Mouse (Mus musculus) thymus, postnatal 4 days (tissue): ENCODE data around the gene Ino80d.

Source experiments
- DNase-seq: peaks from one replicate; pipeline ENCODE4 v3.0.0; 2021

Gene Ino80d

DNA sequence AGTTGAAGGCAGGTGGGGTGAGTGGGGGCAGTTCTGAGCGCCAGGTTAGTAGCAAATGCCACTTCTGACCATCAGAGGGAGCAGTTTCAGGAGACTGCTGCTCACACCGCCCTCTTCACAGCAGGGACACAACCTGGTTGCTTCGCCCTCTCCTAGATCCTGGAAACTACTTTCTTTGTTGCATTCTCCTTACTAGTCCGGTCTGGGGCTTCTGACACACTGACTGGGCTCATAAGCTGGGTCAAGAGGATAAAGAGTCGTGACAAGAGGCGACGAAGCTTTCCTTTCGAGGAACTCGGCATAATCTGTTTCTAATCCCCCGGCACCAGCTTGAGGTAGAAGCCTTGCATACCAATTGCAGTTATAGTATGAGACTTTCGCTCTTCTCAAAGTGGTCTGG lies 129.9 kb downstream of the Ino80d start:
- DNase-seq: peak; percentile 68

DNA sequence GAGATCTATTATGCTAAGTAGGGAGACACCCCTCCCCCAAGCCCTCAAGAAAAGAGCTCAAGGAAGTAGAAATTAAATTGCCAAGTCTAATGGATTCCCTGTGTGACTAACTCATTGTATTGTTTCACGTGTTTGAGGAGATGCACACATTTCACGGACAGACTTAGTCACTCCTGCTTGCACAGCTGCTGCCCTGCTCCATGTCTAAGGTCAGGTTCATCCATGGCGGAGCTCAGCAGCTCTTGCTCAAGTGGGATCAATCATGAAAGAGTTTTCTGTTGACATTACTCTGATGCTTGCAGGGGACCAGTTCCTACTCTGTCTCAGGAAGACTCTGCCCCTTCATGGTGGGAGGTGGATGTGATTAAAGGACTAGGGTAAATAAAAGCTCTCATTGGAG lies 137.7 kb downstream of the Ino80d start:
- no peak for DNase-seq

DNA sequence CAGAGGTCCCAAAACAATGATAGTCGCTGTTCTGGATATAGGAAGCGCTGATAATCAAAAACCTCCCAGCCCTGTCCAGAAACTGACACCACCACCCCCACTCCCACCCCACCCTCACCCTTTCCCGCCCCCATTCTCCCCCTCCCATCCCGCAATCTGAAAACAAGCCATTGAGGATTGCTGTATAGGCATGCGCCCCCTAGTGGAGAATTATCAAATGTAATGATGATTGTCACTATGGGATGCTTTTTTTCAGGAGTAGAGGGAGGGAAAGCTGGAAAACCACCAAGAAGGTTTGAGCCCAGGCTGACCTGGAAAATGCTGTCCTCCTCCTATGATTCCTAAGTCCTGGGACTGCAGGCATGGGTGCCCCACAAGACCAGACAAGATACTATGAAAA lies 147.6 kb downstream of the Ino80d start:
- DNase-seq: no peak

DNA sequence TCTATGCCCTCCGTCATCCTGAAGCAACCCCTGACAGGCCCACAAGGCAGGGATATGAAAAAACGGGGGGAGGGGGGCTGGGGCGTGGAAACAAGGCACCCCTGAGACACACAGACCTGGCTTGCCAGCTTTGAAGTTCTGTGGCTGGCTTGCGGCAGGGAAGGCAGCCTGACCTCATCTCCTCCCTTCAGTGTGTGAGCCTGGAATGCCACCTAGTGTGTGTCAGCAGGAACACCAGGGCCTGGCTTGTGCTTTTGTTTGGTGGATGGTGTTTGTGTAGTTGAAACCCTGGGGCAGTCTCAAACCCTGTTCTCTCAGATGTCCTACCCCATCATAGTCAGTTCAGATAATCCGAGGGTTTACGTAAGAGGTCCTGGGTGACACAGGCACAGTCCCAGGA lies 150.2 kb downstream of the Ino80d start:
- peak; percentile 47 for DNase-seq

DNA sequence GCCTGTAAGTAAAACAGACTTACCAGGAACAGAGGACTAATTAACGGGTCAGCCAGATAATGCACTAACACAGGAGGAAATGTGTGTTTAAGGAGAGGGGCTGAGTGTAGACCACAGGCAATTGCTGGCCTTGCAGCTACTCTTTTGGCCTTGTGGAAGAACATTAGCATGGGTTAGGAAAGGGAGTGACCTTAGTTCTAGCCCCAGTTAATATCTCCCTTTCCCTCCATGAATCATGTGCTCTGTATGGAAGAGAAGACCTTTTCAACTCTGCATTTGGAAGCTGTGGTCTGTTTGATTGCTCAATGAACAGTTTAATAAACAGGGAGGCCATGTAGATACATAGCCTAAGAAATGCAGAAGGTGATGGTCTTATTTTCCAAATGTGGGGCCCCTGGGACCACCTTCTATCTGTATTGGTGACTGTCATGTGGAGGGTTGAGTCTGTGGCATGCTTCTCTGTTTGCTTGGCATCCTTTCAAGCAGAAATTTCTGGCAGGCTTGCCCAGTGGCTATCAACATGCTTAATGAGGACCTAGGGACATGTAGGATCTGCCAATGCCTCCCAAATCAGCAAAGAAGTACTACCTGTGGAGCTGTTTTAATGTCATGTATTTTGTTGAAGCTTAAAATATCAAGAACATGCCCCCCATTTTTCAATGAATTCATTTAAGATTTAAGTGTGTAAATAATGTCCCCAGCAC lies 157.4 kb downstream of the Ino80d start:
- DNase-seq: no peak

DNA sequence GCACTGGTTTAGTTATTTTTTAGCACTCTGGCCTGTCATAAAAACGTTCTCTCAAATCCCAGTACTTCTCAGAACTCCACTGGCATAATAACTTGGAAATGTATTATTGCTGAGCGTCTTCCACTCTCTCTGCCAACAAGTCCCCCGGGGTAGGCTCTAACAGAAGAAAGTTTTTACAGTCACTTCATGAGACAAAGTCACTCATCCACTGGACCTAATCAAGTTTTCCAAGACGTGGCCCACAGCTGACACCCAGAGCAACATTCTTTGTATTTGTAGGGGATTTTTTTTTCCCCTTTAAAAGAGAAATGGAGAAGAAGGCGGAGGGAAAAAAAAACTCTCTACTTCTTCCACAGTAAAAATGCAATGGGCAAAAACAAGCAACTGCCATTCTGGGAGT lies 157.9 kb downstream of the Ino80d start:
- no peak for DNase-seq

DNA sequence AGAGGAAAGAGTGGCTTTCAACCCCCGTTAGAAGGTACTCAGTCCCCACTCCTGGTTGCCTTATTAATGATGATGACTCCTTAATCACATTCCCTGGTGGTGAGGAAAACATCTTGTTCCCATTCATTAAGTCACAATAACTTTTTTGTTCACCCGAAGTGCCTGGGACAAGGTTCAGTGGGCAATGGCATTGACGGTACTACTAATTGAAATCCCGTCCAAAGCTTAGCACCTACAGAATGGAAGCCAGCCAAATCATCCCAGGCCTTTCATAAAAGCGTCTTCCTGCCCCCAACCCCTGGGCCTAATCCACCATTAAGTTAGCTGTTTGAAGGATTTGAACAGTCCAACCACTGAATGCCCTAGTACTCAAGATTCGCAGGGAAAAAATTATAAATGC lies 159.1 kb downstream of the Ino80d start:
- no peak for DNase-seq

DNA sequence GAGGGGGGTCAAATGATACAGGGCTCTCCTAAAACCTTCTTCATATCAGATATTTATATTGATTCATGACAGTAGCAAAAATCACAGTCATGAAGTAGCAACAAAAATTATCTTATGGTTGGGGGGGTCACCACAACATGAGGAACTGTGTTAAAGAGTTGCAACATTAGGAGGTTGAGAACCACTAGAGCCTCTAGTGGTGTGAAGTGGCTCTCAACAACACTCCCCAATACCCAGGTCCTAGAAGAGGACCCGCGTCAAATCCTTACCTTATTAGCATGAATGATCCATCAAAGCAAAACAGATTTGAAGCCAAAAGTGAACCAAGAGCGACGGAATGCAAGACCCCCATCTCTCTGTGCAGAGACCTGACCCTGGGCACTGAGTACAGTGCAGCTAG lies 161.4 kb downstream of the Ino80d start:
- no peak for DNase-seq

DNA sequence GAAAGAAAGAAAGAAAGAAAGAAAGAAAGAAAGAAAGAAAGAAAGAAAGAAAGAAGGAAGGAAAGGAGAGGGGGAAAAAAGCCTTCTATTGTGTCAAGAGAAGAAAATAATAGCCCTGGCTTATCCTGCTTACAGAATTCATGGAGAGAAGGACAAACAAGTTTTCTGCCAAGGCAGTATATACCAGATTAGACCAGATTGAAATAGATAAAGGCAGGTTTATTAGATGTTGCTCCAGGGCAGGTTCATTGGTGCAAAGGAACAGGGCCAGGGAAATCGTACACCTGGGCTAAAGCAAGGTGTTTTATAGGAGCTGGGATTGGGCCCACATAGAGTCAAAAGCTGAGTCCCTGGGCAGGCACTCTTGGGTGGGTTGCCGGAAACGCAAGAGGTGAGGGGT lies 162.1 kb downstream of the Ino80d start:
- no peak for DNase-seq

DNA sequence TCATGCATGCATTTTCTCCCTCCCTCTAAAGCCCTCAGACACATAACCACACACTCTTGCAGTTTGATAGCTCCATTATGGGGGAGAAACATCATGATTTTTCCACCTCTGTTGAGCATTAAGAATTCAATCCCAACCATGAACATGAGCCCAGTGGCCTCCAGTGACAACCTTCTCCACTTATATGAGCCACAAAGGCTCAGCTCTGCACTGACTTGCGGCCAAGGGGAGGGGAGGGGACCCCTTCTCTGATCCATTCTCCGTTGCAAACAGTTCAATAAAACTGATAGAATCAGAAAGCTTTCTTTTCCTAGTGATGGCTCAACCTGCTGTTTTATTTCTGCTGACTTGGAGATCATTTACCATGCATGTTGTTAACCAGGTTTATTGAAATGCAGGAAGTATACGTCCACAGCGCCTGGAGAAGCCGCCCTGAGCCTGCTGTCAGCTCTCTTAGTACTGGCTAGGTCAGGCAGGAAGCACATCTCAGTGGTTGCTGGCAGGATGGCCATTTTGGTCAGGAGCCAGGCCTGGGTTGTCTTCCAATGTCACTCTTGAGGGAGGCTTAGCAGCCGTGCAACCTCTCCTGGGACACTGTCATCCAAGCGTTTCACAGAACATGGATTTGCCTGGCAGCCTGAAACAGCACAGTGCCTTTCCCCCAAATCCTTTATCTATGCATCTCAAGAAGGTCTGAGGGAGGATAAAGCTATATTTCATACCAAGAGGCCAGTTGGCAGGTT lies 163.2 kb downstream of the Ino80d start:
- DNase-seq: no peak

DNA sequence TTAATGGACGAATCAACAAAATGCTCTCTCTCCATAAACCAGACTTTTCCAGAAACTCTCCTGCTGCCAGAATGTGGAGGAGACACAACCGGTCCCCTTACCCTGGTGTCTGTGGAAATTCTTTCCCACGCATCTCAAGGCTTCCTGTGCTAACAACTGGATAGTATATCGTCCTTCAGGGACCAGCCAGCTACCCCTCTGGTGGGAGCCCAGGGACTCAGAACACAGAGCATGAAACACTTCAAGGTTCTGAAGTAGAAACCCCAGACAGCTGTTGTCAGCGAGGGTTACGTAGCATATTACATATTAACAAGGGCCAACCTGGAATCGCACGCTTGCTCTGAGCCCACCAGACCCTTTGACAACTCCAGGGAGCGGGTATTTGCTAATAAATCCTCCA lies 163.9 kb downstream of the Ino80d start:
- no peak for DNase-seq

DNA sequence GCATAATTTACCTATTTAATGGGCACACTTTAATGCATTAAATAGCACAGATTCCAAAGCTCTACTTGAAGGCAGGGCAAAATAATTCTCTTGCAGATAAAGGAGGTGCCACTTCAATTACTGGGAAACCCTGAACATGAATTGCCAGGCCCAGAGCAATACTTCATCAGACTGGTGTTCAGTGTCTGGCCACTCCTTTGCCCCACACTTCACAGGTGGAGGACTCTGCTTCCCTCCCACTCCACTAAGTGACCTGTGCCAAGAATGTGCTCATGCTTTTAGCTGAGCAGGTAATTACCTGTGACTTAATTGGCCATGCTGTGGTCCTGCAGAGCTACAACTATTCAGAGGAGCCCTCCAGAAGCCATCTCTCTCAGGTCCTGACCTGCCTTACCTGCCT lies 166.7 kb downstream of the Ino80d start:
- DNase-seq: no peak

DNA sequence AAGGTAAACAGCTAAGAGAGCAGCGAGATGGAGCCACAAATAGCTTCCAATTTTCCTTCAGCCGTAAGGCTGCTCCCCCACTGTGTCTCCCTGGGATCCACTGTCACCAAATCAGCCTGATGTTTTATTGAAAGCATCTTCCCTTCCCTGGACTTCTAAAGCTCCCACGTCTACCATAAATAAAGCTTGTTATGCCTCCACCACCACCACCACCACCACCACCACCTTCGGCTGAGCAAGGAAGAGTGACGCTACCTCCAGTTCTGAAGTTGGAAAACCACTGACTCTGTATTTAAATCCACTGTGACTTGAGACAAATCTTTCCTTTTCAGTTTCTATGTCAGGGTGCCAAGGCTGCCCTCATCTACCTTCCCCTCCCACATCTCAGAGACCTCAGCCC lies 167.5 kb downstream of the Ino80d start:
- no peak for DNase-seq

DNA sequence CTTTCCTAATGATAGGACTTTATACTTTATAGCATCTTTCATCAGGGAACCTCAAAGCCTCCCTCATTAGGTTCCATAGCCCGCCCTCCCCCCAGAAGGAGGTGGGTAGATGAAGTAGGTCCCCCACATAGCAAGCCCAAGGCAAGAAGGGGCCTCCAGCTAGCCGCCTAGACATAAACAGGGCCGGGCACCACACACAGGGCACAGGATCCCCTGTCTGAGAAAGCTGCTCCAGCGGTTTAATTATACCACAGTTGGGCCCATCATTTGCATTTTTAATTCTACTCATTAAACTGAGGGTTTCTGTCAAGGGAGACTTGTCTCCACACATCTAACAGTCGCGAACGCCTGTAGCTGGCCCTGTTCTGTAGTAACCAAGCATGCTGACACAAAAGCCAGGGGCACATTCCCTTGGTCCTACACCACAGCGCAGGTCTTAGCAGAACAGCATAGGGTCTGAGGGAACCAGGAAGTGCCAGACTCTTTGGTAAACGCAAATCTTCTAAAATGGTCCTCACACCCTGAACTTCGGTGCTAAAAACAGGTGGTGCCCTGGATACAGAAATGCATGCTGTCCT lies 179.6 kb downstream of the Ino80d start:
- DNase-seq: no peak

DNA sequence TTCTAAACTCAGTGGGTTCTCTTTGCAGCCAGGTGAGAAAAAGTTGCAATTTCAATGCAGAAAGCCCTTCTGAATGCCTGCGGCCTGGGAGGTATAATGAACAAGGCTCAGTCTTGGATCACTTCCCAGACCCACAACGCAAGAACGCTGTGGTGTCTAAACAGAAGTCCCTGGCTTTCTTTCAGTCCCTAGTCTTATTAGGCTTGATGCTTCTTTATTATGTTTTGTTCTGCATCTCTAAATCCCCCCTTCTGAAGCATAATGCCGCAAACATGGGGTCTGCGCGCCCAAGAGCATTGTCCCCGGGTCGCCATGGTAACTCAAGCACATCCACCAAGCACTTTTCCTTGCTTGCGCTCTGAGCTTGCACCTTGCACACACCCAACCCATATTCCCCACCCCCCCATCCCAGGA lies 180.4 kb downstream of the Ino80d start:
- no peak for DNase-seq

DNA sequence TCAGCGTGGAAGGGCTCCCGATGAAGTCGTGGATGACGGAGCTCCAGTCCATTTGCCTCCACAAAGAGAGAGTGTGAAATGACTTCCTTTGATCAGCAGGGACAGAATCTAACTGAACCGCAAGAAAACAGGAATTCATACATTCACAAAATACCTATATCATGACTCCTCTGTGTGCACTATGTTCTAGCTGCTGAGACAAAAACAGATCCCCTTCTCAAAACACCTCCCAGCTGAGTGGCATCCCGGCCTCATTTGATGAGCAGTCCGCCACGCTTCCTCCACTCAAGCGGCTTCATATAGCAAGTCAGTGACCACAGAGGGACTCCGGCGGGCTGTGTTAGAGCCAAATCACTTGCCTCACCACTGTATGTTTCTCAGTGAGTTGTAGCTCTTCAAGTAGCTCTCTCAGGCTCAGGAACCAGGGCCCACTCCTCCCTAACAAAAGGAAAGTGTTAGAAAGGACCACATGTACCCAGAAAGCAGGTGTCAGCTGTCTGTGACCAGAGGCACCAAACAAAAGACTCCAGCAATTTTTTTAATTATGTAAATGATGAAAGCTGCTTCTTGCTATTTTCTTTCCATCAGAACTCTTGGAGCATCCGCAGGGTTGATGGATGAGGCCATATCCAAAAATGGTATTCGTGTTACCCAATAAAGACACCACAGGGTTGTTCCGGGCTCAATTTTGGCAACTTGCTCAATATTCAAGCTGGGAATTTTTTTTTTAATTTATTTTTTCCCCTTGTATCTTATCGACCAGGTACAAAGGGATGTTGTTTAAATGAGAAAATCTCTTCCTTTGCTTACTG lies 181.0 kb downstream of the Ino80d start:
- DNase-seq: no peak

DNA sequence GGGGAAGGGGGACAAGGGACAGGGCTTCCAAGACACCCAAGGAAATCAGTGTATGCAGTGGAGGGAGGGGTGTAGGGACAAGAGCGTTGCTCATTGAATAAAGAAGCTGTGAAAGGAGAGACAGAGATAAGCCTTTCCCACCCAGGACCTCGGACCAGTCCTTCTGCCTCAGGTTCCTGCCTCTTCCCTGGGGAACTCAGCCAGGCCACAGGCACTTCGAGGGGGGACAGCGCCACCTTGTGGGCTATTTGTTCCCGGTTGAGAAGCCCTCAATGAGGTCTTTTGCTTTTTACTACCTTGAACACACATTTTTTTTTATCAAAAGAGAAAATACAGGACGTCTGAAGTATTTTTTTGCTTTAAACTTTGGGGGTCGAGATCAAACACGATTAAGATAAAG lies 185.0 kb downstream of the Ino80d start:
- peak; percentile 83 for DNase-seq

DNA sequence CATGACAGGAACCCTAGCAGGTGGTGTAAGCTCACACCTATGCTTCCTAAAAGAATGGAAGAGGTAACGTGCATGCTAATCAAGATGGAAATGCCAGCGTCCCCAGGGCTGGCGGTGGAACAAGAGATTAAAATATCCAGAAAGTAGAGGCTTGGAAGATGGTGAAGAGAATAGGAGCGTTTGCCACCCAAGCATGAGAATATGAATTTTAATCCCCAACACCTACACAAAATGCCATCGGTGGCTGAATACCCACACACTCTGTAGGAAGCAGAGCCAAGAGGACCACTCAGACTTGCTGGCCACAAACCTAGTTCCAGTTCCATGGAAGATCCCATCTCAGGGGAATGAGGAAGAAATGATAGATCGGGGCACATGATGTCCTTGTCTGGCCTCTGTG lies 195.2 kb downstream of the Ino80d start:
- no peak for DNase-seq

DNA sequence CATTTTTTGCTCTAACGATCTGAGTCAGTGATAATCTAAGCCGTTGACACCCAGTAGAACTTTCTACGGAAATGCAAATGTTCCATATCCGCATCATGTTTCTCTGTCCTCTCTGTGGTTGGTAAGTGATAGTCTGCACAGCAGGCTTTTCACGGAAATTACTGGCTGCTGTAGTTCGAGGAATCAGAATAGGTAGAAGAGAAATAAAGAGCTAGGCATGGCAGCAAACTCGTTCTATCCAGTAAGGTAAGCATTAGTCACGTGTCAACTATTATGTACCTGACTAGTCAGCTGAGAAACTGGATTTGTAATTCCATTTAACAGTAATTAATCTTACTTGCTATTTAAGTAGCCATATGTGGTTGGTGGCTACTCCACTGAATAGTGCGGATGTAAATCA lies 197.9 kb downstream of the Ino80d start:
- DNase-seq: no peak

DNA sequence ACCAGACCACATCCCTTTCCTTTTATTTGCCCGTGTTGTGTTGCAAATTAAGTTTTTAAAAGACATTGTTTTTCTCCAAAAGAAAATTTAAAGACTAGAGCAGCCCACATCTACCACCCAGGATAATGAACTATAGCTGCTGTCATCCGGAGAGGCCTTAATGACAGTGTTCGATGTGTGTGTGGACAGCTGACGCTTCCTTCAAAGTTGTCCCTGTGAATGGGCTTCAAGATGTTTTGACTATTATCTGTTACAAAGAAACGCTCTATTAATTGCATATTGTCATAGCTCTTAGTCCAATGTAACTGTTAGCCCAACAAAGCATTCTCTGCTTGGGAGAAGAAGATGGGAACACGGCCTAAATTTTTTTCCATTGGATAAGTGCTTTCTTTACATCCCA lies 200.0 kb downstream of the Ino80d start:
- DNase-seq: no peak

DNA sequence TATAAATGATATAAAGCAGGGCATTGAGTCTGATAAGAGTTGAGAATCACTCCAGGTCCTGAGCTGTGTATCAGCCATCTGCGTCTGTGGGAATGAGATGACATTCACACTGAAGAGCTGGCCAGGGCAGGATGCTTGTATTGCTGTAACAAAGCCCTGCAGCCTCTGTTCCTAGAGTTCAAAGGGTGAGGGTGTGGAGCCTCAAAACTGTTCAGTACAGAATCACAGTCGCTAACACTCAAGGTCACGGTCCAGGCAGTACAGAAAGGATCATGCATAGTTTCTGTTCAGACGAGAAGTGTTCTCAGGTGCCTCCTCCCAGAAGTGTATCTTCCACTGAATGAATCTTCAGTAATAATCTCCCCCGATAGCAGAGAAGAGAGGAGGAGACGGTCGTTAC lies 203.0 kb downstream of the Ino80d start:
- no peak for DNase-seq

DNA sequence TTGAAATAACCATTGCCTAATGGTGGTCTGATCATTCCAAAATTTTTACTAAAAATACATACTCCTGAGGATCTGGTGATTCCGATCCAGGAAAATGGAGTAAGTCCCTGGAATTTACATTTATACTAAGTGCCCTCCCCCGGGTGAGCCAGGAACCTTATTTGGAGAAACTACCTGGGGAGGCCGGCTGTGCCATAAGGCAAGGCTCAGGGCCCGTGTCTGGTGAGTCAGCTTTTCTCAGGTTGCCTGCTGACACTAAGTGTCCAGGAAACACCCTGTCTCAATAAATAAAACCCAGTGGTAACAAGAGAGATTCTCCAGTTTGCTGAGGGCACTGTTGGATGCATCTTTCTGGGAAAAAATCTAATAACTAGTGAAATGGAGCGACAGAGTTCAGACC lies 205.3 kb downstream of the Ino80d start:
- DNase-seq: no peak

DNA sequence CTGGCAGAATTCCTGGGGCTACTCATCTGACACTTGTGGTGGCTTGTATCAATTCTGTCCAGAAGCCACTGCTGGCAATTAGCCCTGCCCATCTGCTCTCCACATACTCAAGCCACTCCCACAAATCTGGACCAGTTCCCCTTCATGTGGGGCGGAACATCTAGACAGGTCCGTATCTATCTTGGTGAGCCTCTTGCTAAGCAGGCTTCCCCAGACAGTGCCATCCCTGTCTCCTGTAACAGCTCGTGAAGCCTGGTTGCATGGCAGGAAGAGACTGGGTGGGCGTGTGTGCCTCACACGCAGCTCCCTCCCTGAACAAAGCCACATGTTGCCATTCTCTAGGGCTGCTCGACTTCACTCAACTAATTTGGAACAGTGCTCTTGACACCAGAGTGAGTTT lies 206.0 kb downstream of the Ino80d start:
- no peak for DNase-seq
